Mouse (Mus musculus): Measurements from ENCODE around the gene Tgm2. TPM values are rescaled to one million over a fixed set of nuclear protein-coding genes. Genes with fewer than 3 reads are reported as not detected.

Gene Tgm2
- polyA plus RNA-seq, 1 experiment from 2014 or later, result 10.1 TPM

- ATAC-seq (replicated peaks), result no peak
- H3K9ac ChIP-seq, result no peak overlapping the region
- H3K36me3 ChIP-seq (replicated peaks), result peaks cover 6% of the 10 kb centered on the region; the same call in 1 of the 2 replicates
- H3K27me3 ChIP-seq (replicated peaks), result no peaks in the 10 kb centered on the region
- 91% methylated on average over 3 of the region's 3 CpGs for WGBS
- no peak overlapping the region for H3K4me2 ChIP-seq
- no peaks in the 10 kb centered on the region for H3K9me3 ChIP-seq
- no peak overlapping the region for H3K27ac ChIP-seq
- H3K4me3 ChIP-seq, result no peak overlapping the region
- H3K4me1 ChIP-seq, result no peaks in the 10 kb centered on the region
These were observed 75.2 kb downstream of the Tgm2 start for GRCm38 (mm10) chr2:158070885-158071632.

- Histone ChIP-seq H3K9ac (no peak overlapping the region), H3K9me3 (no peaks in the 10 kb centered on the region), H3K27ac (no peak overlapping the region), H3K27me3 (replicated peaks) (no peaks in the 10 kb centered on the region), H3K4me2 (no peak overlapping the region), H3K4me1 (no peaks in the 10 kb centered on the region), H3K36me3 (replicated peaks) (0 out of 2 replicates have a peak, but pooled peaks cover 5% of the 10 kb centered on the region), H3K4me3 (no peak overlapping the region)
- no peak for ATAC-seq (replicated peaks)
These were observed 77.7 kb downstream of the Tgm2 start for GRCm38 (mm10) chr2:158068444-158068971.

GRCm38 (mm10) chr2:158067260-158067824 is 78.9 kb downstream of the Tgm2 start:
- 95% methylated on average over 5 of the region's 5 CpGs for WGBS
- H3K9me3 ChIP-seq, result no peaks in the 10 kb centered on the region
- H3K4me1 ChIP-seq, result no peaks in the 10 kb centered on the region
- H3K27ac ChIP-seq, result no peak overlapping the region
- ATAC-seq (replicated peaks), result no peak
- no peak overlapping the region for H3K9ac ChIP-seq
- no peak overlapping the region for H3K4me3 ChIP-seq
- H3K36me3 ChIP-seq (replicated peaks), result 0 out of 2 replicates have a peak, but pooled peaks cover 5% of the 10 kb centered on the region
- H3K4me2 ChIP-seq, result no peak overlapping the region
- H3K27me3 ChIP-seq (replicated peaks), result no peaks in the 10 kb centered on the region

- Histone ChIP-seq H3K4me2 (no peak overlapping the region), H3K9me3 (no peaks in the 10 kb centered on the region), H3K27me3 (replicated peaks) (no peaks in the 10 kb centered on the region), H3K9ac (no peak overlapping the region), H3K4me3 (no peak overlapping the region), H3K27ac (no peak overlapping the region), H3K36me3 (replicated peaks) (0 out of 2 replicates have a peak, but pooled peaks cover 5% of the 10 kb centered on the region), H3K4me1 (no peaks in the 10 kb centered on the region)
- no peak for ATAC-seq (replicated peaks)
These were observed 79.8 kb downstream of the Tgm2 start for GRCm38 (mm10) chr2:158066456-158066855.

Other genes with a start within 250 kb of the Tgm2 start
- 28.3 and 33.3 TPM in 2 replicates for gene Vstm2l, start 231.8 kb downstream of the Tgm2 start, polyA plus RNA-seq (2015; fragmentation: Nextera tagmentation; extraction: Ambion mirVana)
- 17.4 and 19.5 TPM in 2 replicates for gene Tti1, start 118.0 kb downstream of the Tgm2 start, polyA plus RNA-seq (2015; fragmentation: Nextera tagmentation; extraction: Ambion mirVana)
- 34.7 and 36.6 TPM in 2 replicates for gene Rprd1b, start 117.9 kb downstream of the Tgm2 start, polyA plus RNA-seq (2015; fragmentation: Nextera tagmentation; extraction: Ambion mirVana)
- gene D630003M21Rik, start 82.8 kb upstream of the Tgm2 start, polyA plus RNA-seq (2015; fragmentation: Nextera tagmentation; extraction: Ambion mirVana), result 1.6 TPM in 2 replicates
- gene Bpi, start 111.7 kb upstream of the Tgm2 start, polyA plus RNA-seq (2015; fragmentation: Nextera tagmentation; extraction: Ambion mirVana), result not detected in 2 replicates
- 4.8 and 4.9 TPM in 2 replicates for gene Lbp, start 160.1 kb upstream of the Tgm2 start, polyA plus RNA-seq (2015; fragmentation: Nextera tagmentation; extraction: Ambion mirVana)
- 560 and 673 TPM in 2 replicates for gene Snhg11, start 229.2 kb upstream of the Tgm2 start, polyA plus RNA-seq (2015; fragmentation: Nextera tagmentation; extraction: Ambion mirVana)

All from midbrain, embryonic 15.5 days (tissue).